Mouse (Mus musculus): Measurements from ENCODE around the gene Pdzk1.
A peak's percentile ranks its signal among the peaks of the same experiment; 100 is the strongest.

Gene Pdzk1

DNA sequence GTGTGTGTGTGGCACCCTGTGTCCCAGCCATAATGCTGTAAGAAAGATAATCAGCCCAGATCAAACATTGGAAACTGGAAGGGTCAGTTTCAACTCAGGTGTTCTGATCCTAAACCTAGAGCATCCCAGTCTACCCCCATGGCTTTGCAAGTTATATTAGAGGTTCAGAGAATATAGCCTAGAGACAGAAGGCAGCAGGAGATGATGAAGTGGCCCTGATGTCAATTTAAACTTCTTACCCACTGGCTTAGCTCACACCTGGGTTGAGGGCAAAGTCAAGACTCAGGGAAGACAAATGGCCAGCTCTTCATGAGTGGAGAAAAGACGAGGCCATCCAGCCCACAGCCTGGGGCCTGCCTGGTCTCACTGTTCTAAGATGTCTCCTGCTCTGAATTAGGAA, at the start of gene Pdzk1, which contains the start of gene Cd160:
Gene Pdzk1 (plus strand): TSS at position 301 of the 400 bp plus-strand sequence.
Gene Cd160 (minus strand): TSS at position 368 of the 400 bp plus-strand sequence.
- DNase-seq (ENCODE audit: low spot score): no peak

DNA sequence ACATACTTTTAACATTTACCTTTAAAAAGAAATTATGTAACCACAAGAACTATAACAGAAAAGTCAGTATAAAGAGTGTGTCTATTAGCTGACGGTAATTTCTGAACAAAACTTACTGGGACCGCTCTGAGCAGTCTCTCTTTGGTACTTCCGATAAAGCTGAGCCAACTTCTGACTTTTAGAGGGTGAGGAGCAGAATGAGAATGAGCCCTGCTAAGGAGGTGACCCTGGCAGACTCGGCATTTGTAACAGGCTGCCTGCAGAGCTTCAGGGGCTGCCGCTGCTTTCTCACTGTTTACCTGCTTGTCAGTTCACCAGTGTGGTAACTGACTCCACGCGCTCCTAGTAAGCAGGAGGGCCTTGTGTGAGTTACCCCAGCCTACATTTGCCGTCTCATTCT, 46.8 kb upstream of the Pdzk1 start:
- DNase-seq (ENCODE audit: low spot score): no peak

DNA sequence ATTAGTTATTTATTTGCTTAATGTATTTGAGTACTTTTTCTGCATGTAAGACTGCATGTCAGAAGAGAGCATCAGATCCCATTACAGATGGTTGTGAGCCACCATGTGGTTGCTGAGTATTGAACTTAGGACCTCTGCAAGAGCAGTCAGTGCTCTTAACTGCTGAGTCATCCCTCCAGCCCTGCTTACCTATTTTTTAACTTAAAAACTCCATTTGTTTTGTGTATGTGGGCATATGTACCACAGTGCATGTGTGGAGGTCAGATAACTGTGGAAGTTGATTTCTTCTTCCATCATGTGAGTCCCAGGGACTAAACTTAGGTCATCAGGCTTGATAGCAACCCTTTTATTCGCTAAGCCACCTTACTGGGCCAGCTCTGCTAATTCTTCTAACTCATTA, 41.3 kb upstream of the Pdzk1 start:
- no peak for DNase-seq (ENCODE audit: low spot score)

DNA sequence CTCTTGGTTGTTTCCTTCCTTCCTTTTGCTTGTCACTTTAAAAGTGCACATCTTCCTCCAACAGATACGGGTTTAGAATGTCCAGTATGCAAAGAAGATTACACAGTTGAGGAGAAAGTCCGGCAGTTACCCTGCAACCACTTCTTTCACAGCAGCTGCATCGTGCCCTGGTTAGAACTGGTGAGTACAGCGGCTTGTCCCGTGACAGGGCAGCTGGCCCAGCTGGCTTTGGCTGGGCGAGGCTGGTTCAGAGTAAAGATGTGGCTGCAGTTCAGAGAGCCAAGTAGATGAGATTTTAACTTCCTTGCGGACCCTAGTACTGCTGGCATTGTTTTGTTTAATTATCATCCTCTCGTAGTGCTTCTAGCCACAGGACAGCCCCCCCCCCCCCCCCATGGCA, 40.6 kb upstream of the Pdzk1 start:
- DNase-seq (ENCODE audit: low spot score): no peak

DNA sequence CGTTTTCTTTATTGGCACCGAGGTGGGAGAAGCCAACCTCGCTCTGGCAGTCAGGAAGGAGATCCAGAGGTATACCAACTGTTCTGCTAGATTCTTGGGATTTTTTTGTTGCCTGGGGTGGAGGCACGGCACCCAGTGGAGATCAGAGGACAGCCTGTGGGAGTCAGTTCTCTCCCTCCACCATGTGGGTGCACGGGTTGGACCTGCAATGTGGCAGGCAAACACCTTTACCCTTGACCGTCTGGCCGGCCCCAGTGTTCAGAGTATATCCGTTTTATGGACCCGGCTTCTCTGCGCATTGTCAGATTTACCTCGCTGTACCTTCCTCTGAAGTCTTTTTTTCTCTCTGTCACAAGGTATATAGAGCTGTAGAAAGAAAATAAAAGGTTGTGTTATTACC, 28.8 kb upstream of the Pdzk1 start:
- no peak for DNase-seq (ENCODE audit: low spot score)

DNA sequence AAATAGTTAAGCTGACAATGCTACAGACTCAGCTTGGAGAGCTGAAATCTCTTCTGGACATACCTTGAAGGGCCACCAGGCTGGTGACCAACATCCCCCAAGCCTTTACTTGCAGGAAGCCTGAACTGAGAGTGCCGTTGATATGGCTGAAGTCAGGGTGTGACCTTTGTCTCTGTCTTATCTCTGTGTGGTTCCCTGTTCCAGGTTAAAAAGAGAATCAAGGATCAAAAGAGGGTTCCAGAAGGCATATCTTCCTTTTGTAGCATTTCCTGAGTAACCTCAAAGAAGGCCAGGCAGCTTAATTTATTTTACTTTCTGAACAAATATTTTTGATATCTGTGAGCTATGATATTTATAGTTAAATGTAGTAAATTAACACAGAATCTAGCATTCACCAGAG, 26.9 kb upstream of the Pdzk1 start:
- no peak for DNase-seq (ENCODE audit: low spot score)

DNA sequence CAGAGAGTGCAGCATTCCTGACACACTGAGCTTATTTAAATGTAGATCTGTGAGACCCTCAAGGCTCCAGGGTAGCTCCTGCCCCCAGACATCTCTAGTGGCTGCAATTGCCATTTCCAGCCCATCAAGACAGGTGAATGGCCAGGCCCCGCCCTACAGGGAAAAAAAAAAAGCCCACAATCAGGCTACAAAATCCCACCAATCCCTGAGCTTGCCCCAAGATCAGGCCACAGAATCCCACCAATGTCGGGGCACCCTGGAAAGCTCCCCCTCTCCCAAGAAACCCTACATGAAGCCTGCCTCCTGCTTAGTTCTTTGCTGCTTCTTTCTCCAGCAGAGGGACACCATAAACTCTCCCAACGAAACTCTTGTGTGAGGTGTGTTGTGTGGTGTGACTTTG, 20.9 kb upstream of the Pdzk1 start:
- no peak for DNase-seq (ENCODE audit: low spot score)

DNA sequence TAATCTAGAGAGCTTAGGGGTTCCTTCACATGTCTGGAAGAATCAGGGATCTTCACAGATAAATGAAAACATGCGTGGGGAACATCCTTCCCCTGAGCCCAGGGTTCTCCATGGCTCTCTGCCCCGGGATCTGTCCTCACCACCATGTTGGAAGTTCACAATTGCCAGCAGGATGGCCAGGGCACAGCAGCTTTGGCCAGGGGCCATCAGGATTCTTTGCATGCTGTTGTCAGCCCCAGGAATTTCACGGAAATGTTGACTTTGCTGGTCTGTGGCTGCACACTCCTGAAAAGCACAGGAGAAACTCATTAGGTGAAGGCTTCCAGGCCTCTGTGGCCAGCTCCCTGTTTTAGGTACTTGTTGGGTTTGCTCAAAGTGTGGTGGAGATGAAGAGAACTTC, 20.4 kb upstream of the Pdzk1 start:
- DNase-seq (ENCODE audit: low spot score): peak; percentile 26

DNA sequence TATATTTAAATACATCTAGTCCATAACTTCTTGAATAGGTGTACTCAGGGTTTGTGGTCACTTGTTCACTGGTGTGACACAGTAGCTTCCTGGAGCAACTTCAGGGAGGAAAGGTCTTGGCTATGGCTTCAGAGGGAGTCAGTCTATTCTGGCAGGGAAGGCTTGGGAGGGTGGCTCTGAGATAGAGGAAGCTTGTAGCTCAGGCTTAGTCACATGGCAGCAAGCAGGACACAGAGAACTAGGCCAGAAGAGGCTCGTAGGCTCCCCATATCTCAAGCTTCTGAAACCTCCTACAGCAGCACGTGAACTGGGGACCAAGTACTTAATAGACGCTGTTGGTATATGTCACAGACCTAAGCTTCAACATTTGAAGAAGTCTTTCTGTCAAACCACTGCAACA, 17.9 kb upstream of the Pdzk1 start:
- peak; percentile 62 for DNase-seq (ENCODE audit: low spot score)

DNA sequence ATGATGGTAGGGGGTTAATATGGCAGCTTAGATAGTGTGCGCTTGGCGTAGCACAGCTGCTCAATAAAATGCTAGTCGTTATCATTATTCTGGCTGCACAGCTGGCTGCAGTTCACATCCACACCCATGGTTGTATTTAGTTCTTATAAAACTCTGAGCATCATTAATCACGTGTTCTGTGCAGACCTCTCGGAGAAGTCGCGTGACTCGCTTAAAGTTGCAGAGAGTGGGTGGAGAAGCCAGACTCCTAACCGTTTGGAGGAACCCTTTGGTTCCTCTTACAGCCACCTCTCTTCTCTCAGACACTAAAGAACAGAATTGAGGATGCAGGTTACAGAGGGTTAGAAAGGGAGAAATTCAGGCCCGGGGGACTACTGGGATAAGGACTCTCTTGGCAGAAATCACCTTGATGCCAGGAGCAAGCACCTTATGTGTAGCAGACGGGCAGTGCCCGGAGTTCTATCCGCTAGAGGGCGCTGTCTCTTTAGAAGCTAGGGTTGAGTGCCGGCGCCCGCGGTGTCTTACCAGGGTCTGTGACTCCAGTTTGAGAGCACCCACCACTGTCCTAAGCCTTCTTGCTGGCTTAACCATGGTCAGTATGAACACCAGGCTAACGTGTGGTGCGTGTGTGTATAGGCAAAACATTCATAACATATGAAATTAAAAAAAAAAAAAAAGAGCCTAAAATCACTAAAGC, 16.5 kb upstream of the Pdzk1 start:
- no peak for DNase-seq (ENCODE audit: low spot score)

DNA sequence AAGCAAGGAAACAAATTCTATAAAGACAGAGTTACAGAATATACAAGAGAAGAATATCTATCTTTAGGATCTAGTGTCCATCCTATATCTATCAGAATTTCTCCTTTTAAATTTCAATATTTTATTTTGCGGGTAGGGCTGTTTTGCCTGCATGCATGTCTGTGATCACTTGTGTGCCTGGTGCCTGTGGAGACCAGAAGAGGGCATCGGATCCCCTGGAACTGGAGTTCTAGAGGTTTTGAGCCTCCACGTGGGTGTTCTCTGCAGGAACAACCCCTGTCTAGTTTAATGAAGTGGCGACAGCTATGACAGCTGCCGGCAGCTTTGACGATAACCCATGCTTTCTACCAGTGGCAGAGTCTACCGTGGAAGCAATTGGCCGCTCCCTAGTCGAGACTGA, 16.0 kb upstream of the Pdzk1 start:
- DNase-seq (ENCODE audit: low spot score): peak; percentile 15

DNA sequence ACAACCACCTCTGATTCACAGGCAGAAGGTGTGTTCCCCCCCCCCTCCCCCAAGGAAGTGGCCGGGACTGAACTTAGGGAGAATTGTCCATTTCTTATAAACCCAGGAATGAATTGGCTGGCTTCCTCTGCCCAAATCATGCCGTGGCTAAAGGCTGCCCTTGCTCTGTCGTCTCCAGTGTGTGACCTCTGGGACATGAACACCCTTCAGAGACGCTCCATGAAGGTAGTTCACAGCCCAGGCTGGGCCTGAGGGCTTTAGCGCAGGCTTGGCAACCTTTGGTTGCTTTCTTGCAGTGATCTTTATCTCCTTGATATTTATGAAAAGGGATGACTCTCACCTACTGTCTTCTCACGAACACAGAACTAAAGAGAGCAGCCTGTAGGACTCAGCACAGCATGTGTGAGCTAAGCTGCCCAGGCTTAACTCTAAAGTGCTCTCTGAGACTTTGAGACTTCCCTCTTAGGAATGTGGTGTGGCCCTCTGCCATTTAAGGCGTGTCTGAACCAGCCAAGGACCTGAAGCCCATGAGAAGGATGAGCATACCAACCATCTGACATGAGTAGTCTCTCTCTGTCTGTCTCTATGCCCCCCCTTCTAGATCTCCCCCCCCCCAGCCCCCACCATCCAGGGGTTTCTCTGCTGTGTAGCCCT, 15.4 kb upstream of the Pdzk1 start:
- no peak for DNase-seq (ENCODE audit: low spot score)

DNA sequence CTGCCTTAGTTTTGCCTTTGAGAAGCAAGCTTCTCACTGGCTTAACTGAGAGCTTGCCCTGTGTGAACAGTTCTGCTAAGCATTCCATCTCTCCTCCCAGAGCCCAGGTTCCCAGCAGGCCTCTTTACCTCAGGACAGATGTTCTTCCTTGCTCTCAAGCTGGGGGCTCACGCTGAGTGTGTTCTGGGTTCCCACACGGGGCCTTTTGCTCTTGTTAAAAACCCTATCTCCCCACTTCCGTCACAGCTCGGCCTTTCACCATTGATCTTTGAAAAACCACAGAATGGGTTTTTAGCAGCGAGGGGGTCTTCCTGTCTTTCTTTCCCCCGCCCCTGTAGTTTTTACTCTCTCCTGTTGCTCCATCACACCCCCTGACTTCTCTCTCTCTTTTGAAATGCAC, 14.7 kb upstream of the Pdzk1 start:
- no peak for DNase-seq (ENCODE audit: low spot score)

DNA sequence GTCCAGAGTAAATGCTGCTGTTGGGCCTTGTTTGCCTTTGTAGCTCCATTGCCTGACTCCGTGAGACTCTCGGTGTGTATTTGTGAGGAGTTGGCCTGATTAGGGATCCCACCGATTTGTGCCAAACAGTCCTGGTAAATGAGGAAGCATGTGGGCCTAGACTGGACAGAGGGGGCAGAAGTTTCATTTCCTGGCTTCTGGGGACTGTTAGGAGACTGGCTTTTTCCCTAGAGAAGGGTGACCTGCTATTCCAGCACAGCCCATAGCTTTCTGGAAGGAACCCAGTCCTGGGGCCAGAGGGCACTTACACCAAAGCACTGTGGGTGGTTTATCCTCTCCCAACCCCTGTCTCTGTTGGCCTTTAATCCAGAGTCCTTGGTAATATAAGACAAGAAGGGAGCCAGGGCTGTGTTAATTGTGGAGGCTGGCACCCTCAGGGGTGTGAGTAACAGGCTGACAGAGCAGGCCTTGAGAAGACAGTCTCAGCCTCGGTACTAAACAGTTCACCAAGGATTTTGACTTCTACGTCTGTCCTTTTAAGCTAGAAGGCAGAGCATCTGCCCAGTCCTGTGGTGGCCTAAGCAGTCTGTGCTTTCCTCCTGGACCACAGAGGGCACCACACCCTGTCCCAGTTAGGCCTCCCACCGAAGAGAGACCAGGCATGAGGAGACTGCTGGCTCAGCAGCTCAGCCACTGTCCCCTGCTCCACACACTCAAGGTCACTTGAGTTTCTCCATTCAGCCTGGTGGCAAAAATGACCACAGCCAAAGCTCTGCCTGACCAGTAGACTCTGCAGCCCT, 8.8 kb upstream of the Pdzk1 start:
- peak; percentile 62 for DNase-seq (ENCODE audit: low spot score)

DNA sequence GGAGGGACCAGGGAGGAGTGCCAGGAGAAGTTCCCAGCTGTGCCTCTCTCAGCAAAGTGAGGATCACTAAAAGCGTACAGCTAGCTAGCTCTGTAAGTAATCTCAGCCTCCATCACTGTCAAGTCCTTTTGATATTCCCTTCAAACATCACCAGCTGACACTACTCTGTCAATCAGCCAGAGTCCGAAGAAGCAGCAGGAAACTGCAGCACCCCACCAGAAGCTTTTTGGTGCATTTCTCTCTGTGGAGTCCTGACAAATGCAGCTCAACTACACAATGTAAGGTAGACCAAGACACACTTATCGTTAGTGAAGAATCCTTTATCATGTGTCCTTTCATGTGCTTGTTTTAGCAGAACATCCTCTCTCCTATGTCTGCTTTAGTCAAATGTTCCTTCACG, 7.5 kb upstream of the Pdzk1 start:
- DNase-seq (ENCODE audit: low spot score): no peak

DNA sequence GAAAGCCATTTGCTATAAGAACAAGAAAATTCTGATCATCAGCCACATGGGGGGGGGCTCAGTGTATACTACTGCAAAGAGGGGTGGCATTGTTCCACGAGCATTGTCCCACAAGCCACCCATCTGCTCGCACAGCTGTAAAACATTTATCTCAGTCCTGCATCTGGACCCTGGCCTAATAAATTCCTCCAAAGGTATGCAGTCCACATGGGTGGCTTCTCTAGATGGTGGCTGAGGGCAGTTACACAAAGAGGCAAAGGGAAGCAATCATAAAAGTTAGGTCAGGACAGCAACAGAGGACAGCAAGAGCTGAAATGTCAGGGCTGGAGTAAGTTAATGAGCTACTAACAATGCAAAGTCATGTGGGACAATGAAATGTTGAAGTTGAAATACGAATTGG, 5.4 kb upstream of the Pdzk1 start:
- DNase-seq (ENCODE audit: low spot score): no peak

DNA sequence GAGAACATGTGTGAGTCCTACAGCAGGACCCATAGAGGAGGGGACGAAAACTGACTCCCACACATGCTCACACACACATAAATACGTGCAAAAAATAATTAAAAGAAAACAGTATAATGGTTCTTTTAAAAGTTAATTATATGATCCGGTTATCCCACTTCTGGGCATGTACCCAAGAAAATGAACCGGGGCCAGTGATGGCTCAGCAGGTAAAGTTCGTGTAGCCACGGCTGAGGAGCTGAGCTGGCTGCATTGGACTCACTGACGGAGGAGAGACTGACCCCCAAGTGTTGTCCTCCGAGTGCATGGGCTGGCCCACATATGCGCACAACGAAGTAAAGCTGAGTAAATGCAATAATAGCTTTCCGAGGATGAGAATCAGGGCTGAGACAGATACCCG, 4.5 kb upstream of the Pdzk1 start:
- no peak for DNase-seq (ENCODE audit: low spot score)

DNA sequence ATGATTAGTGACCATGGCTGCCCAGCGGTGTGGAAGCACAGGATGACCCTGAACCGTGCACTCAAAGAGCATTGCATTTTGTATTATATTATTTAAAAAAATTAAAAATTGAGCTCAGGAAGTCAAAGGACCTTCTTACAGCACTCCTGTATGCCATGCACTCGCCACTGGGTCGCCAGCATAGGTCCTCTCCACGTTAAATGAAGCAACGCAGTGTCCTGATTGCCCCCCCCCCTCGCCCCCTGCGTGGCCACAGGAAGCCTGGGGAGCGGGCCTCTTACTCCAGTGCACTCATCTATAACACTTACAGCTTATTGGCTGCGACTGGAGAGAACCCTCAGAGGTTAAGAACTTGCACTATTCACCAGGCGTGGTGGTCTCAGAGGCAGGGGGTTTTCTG, 3.8 kb upstream of the Pdzk1 start:
- DNase-seq (ENCODE audit: low spot score): no peak

DNA sequence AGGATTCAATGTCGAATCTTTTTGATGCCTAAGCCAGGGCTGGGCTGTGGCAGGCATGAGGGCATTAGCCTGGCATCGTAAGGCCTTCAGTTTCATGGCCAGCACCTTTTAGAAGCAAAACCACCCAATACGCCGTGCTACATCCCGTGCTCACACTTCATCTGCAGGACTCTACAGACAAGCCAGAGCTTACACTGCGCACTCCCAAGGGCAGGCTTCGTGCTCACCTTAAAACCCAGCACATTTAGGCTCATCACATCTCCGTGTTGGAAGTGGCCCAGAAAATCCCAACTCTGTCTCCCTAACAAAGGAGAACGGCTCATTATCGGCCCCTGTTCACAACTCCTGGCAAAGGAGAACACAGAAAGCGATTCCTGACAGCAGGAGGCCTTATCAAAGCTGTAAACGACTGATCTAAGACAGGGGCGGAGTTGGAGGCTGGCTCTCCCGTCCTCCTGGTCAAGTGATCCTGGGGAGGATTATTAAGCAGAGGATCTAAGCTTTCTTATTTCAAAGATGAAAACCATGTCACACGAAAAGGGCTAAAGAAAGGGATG, 698 bp upstream of the Pdzk1 start:
- no peak for DNase-seq (ENCODE audit: low spot score)

DNA sequence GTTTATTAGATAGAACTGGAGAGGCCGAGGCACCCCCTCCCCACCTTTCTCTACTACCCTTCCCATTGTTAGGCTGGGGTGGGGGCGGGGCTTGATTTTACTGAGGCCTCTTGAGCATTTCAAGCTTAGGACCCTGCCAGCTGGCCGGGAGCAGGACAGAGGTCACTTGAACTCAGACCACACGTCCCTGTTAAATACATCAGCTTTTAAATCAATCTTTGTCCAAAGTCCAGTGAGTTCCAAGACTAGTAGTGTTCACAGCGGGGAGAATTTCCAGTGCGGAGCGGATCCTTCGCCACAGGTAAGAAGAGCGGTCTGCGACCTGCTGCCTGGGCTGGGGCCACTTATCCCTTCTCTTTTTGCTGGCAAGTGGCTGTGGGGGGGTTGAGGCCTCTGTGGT, 772 bp downstream of the Pdzk1 start:
- no peak for DNase-seq (ENCODE audit: low spot score)

DNA sequence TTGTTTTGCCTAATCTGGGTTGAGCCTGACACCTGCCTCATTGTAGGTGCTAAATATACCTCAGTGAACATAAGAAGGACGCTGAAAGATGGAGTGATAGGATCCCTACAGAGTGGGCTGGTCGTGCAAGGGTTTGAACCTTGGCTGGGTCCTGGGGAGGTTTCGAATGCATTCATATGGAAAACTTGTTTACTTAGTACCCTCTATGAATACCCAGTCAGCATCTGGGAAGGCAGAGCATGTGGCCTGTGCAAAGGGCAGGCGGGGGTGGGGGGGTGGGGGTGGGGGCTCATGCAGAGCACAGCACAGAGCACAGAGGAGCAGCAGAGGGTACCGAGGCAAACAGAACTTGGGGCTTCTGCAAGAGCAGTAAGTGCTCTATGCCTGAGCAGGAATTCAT, 3.8 kb downstream of the Pdzk1 start:
- no peak for DNase-seq (ENCODE audit: low spot score)

DNA sequence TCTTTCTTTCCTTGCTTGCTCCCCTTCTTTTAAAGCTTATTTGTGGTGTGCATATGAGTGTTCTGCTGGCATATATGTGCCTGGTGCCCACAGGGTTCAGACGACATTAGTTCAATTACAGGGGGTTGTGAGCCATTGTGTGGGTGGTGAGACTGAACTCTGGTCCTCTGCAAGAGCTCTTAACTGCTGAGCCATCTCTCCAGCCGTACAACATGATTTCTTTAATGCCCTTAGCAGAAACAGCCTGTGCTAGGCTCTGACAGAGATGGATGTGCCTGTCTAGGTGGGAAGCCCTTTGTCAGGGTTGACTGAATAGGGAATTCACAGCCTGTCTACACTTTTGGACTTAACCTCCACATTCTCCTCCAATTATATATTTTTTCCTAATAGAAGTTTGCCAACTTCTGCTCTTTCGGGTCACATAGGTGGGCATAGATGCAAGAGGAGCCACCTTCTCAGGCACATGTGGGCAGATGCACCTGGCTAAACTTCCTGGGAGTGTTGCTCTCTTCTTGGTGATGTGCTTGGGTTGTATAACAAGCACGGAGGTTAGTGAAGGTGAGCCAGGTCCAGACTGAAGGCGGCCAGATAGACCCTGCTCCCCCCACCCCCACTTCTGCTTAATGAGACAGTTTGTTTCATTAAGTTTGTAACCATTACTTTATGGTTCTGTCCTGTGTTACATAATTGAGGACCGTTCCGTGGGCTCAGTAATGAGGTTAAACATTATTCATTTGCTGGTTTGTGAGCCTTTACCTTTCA, 5.7 kb downstream of the Pdzk1 start:
- no peak for DNase-seq (ENCODE audit: low spot score)
